Mouse (Mus musculus) forebrain, embryonic 16.5 days (tissue): ENCODE data around the gene Best3. TPM values are rescaled to one million over a fixed set of nuclear protein-coding genes. Genes with fewer than 3 reads are reported as not detected.

Experiments
- ATAC-seq: fragments of 200-750 bp; cut with Nextera tagmentation; 2 replicates; pipeline ENCODE4 v1.8.0; 2017; ENCODE audit warnings: mild to moderate bottlenecking, moderate library complexity
- H3K27ac ChIP-seq: fragments of 300-500 bp; sonication (generic); 2 replicates; pipeline ENCODE4 v1.5.1; 2014; ENCODE audit warnings: low read length, control low read depth
- H3K27me3 ChIP-seq: fragments of 300-500 bp; sonication (generic); replicated peaks from 2 replicates; pipeline ENCODE4 v1.6.1; 2014; ENCODE audit warnings: low read length; ENCODE audit not compliant: control insufficient read depth, insufficient read depth
- H3K36me3 ChIP-seq: fragments of 300-500 bp; sonication (generic); 2 replicates; pipeline ENCODE4 v1.6.1; 2014; ENCODE audit not compliant: control insufficient read depth, insufficient read depth
- H3K4me1 ChIP-seq: fragments of 300-500 bp; sonication (generic); replicated peaks from 2 replicates; pipeline ENCODE4 v1.6.1; 2014; ENCODE audit warnings: low read length; ENCODE audit not compliant: control insufficient read depth, insufficient read depth
- H3K4me2 ChIP-seq: fragments of 300-500 bp; sonication (generic); 2 replicates; pipeline ENCODE4 v1.6.1; 2014; ENCODE audit warnings: mild to moderate bottlenecking, low read length, control low read depth
- H3K4me3 ChIP-seq: fragments of 300-500 bp; sonication (generic); replicated peaks from 2 replicates; pipeline ENCODE4 v1.5.1; 2014; ENCODE audit warnings: mild to moderate bottlenecking, low read length, control low read depth
- H3K9ac ChIP-seq: fragments of 300-500 bp; sonication (generic); replicated peaks from 2 replicates; pipeline ENCODE4 v1.6.1; 2014; ENCODE audit warnings: low read depth, low read length, control low read depth
- H3K9me3 ChIP-seq: fragments of 300-500 bp; sonication (generic); 2 replicates; pipeline ENCODE4 v1.6.1; 2016; ENCODE audit warnings: low read length; ENCODE audit not compliant: control insufficient read depth
- WGBS: fragments of 180-500 bp; shearing (Covaris S2); extraction: QIAGEN DNeasy Blood & Tissue Kit; methylation state at CpG from one replicate; pipeline ENCODE4 v1.1.7; 2014; 5-methylcytosine and 5-hydroxymethylcytosine counted together
- polyA plus RNA-seq: library from polyadenylated mRNA; unstranded; fragments of >200 nt; fragmentation: Nextera tagmentation; extraction: Ambion mirVana; gene quantifications from 2 replicates; pipeline ENCODE4 v1.2.1, GENCODE M21; 2015

Best3 gene
- polyA plus RNA-seq, 1 experiment from 2014 or later = not detected

- peaks cover 11% of the 10 kb centered on the region for H3K4me1 ChIP-seq
- no peaks in the 10 kb centered on the region for H3K27me3 ChIP-seq
- H3K4me2 ChIP-seq = peak within 1 kb of the TSS; percentile 97
- peak within 1 kb of the TSS; percentile 87 for H3K4me3 ChIP-seq
- peak within 1 kb of the TSS; percentile 93 for H3K27ac ChIP-seq
- H3K36me3 ChIP-seq = peaks cover 29% of the 10 kb centered on the region
- no peaks in the 10 kb centered on the region for H3K9me3 ChIP-seq
- H3K9ac ChIP-seq = peak within 1 kb of the TSS; percentile 80
- peak; percentile 94 for ATAC-seq
- WGBS = under 1% methylated on average over 68 of the region's 68 CpGs
Measured at GRCm38 (mm10) chr10:117063254-117064021, 77.3 kb downstream of the Best3 start, which contains the start of gene Cct2. TSS of gene Cct2 (minus strand) at chr10:117063814.

GRCm38 (mm10) chr10:117064076-117064475 lies 78.0 kb downstream of the Best3 start:
- Histone ChIP-seq H3K4me1 (peaks cover 6% of the 10 kb centered on the region), H3K9ac (peak overlapping the region; percentile 53; the same call in 1 of the 2 replicates), H3K4me2 (peak overlapping the region; percentile 66), H3K27ac (peak overlapping the region; percentile 93), H3K9me3 (no peaks in the 10 kb centered on the region), H3K4me3 (peak overlapping the region; percentile 87), H3K36me3 (peaks cover 24% of the 10 kb centered on the region), H3K27me3 (no peaks in the 10 kb centered on the region)
- peak; percentile 32 for ATAC-seq
- 3% methylated on average over 7 of the region's 7 CpGs for WGBS

- H3K9ac ChIP-seq = no peak overlapping the region
- H3K27ac ChIP-seq = no peak overlapping the region
- H3K4me1 ChIP-seq = no peaks in the 10 kb centered on the region
- no peak overlapping the region for H3K4me3 ChIP-seq
- no peaks in the 10 kb centered on the region for H3K27me3 ChIP-seq
- H3K9me3 ChIP-seq = no peaks in the 10 kb centered on the region
- no peak for ATAC-seq
- WGBS = 96% methylated on average over 3 of the region's 3 CpGs
- peaks cover 12% of the 10 kb centered on the region for H3K36me3 ChIP-seq
- H3K4me2 ChIP-seq = no peak overlapping the region
Measured at GRCm38 (mm10) chr10:117069109-117069508, 83.0 kb downstream of the Best3 start.

- no peak overlapping the region for H3K9ac ChIP-seq
- ATAC-seq = no peak
- H3K4me2 ChIP-seq = no peak overlapping the region
- no peak overlapping the region for H3K27ac ChIP-seq
- H3K9me3 ChIP-seq = no peaks in the 10 kb centered on the region
- H3K36me3 ChIP-seq = peaks cover 21% of the 10 kb centered on the region
- no peaks in the 10 kb centered on the region for H3K27me3 ChIP-seq
- H3K4me1 ChIP-seq = no peaks in the 10 kb centered on the region
- H3K4me3 ChIP-seq = no peak overlapping the region
- WGBS = 91% methylated on average over 18 of the region's 18 CpGs
Measured at GRCm38 (mm10) chr10:117072191-117072888, 86.2 kb downstream of the Best3 start.

GRCm38 (mm10) chr10:117073176-117073575 lies 87.1 kb downstream of the Best3 start:
- Histone ChIP-seq H3K9ac (no peak overlapping the region), H3K27me3 (no peaks in the 10 kb centered on the region), H3K4me3 (no peak overlapping the region), H3K27ac (no peak overlapping the region), H3K4me2 (no peak overlapping the region), H3K36me3 (peaks cover 21% of the 10 kb centered on the region), H3K4me1 (no peaks in the 10 kb centered on the region), H3K9me3 (no peaks in the 10 kb centered on the region)
- WGBS = 87% methylated on average over 7 of the region's 7 CpGs
- no peak for ATAC-seq

Other genes with a start within 250 kb of the Best3 start
- gene Myrfl, start 89.4 kb upstream of the Best3 start, polyA plus RNA-seq = 0.09 and 0.12 TPM in 2 replicates
- 48.2 and 51.3 TPM in 2 replicates for gene Rab3ip, start 35.5 kb upstream of the Best3 start, polyA plus RNA-seq
- gene Gm10271, start 13.7 kb upstream of the Best3 start, polyA plus RNA-seq = not detected in 2 replicates
- gene Lrrc10, start 59.0 kb downstream of the Best3 start, polyA plus RNA-seq = not detected in 2 replicates
- gene Cct2, start 77.5 kb downstream of the Best3 start, polyA plus RNA-seq = 266 and 286 TPM in 2 replicates
- gene Frs2, start 162.2 kb downstream of the Best3 start, polyA plus RNA-seq = 20.7 and 22.1 TPM in 2 replicates
- gene Yeats4, start 238.2 kb downstream of the Best3 start, polyA plus RNA-seq = 95.7 and 97.1 TPM in 2 replicates